Mouse (Mus musculus) heart, adult 2 months (tissue): ENCODE results near the gene Ubc. TPM values are rescaled to one million over a fixed set of nuclear protein-coding genes. Genes with fewer than 3 reads are reported as not detected.
"Not testable (repeated sequence)": the region's sequence is repeated elsewhere in the genome, so short reads cannot be mapped to it uniquely, and the experiment has no call there.

Source experiments
- DNase-seq, 2 experiments: peaks; one replicate each; pipeline ENCODE4 v3.0.0; 2021
- H3K27ac ChIP-seq: fragments of 200-600 bp; 2 replicates; pipeline ENCODE4 v1.8.1; 2022
- H3K27me3 ChIP-seq: fragments of 200-500 bp; 2 replicates; pipeline ENCODE4 v1.6.1; 2012; ENCODE audit warnings: mild to moderate bottlenecking, low read length, inconsistent platforms, mixed read lengths; ENCODE audit not compliant: control insufficient read depth, insufficient read depth
- H3K36me3 ChIP-seq: fragments of 200-500 bp; 2 replicates; pipeline ENCODE4 v1.6.1; 2012; ENCODE audit warnings: low read length, inconsistent platforms; ENCODE audit not compliant: control insufficient read depth, insufficient read depth
- H3K4me1 ChIP-seq: fragments of 200-500 bp; 2 replicates; pipeline ENCODE4 v1.6.1; 2011; ENCODE audit warnings: low read length; ENCODE audit not compliant: control insufficient read depth, insufficient read depth
- H3K4me3 ChIP-seq: fragments of 200-600 bp; 2 replicates; pipeline ENCODE4 v1.8.1; 2022
- H3K79me2 ChIP-seq: fragments of 200-500 bp; replicated peaks from 2 replicates; pipeline ENCODE4 v1.6.1; 2012; ENCODE audit warnings: mild to moderate bottlenecking, inconsistent platforms, low read length, moderate library complexity, mixed read lengths; ENCODE audit not compliant: control insufficient read depth, insufficient read depth
- H3K9ac ChIP-seq: fragments of 200-500 bp; 2 replicates; pipeline ENCODE4 v1.6.1; 2012; ENCODE audit warnings: low read depth, mild to moderate bottlenecking, control low read depth, inconsistent platforms, low read length, mixed read lengths
- CTCF ChIP-seq: fragments of 200-600 bp; IDR thresholded peaks from 2 replicates; pipeline ENCODE4 v1.8.1; 2022; ENCODE audit warnings: antibody characterized with exemption, mild to moderate bottlenecking, moderate library complexity
- EP300 ChIP-seq: fragments of 200-500 bp; IDR thresholded peaks from 2 replicates; pipeline ENCODE4 v1.6.1; 2011; ENCODE audit warnings: low read depth, low read length, control low read depth; ENCODE audit not compliant: insufficient read depth
- POLR2A ChIP-seq: fragments of 200-500 bp; IDR thresholded peaks from 2 replicates; pipeline ENCODE4 v1.6.1; 2011; ENCODE audit warnings: mild to moderate bottlenecking, low read depth, low read length, control low read depth; ENCODE audit not compliant: insufficient read depth
- WGBS: fragments of 180-500 bp; shearing (Covaris S2); methylation state at CpG from one replicate; pipeline ENCODE4 v1.1.7; 2018; 5-methylcytosine and 5-hydroxymethylcytosine counted together
- intact Hi-C: fragments of 180-260 bp; cut with DNase I; formaldehyde crosslinking; loops from one replicate; pipeline ENCODE4 v1.15.1; 2025
- polyA plus RNA-seq: library from polyadenylated mRNA; depleted of rRNA; stranded (reverse); fragments of >200 nt; gene quantifications from 2 replicates; pipeline ENCODE4 v1.2.3, GENCODE M21; 2012
- total RNA-seq, 2 experiments: library from RNA; stranded (reverse); gene quantifications; 2 replicates each; pipeline ENCODE4 v1.2.3; 2021

Ubc gene
- total and polyA plus RNA-seq, 3 experiments = 664 to 1,473 (median 894) TPM

DNA sequence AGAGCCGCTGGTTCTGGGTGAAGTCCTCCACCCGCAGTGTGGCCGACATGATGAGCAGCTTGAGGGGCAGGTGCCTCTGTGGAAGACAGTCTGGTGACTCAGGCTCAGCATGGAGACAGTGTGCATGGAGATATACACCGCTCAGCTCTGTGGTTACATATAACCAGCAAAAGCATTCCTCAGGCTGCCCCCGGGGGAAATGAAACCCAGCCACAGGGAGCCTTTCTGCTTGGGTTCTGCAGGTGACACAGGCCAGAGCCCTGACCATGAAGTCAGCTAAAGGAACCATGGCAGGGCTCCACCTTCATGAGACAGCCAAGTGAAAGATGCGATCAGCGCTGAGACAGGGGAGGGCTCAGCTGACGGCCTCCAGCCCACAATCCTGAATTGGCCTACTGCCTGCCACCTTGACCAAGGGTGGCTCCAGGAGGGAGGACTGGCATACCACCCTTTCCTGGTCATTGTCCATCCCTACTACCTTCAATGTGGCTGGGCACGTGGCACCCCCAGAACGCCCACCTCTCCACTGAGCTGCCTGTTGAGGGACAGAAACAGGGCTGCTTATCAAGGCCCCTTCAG is 35.8 kb upstream of the Ubc start:
- no peaks in the 10 kb centered on the region for H3K79me2 ChIP-seq
- no peak for TF ChIP-seq POLR2A
- no peak for TF ChIP-seq CTCF
- no peak for TF ChIP-seq EP300
- H3K27me3 ChIP-seq = no peaks in the 10 kb centered on the region
- 80% methylated on average over 10 of the region's 10 CpGs for WGBS
- no peak overlapping the region for H3K9ac ChIP-seq
- no peak overlapping the region for H3K4me3 ChIP-seq
- peak overlapping the region; percentile 54 for H3K27ac ChIP-seq
- DNase-seq = peak in 1 of 2 experiments; percentile 31
- intact Hi-C loops = no loop called here
- H3K36me3 ChIP-seq = no peaks in the 10 kb centered on the region
- H3K4me1 ChIP-seq = no peaks in the 10 kb centered on the region

DNA sequence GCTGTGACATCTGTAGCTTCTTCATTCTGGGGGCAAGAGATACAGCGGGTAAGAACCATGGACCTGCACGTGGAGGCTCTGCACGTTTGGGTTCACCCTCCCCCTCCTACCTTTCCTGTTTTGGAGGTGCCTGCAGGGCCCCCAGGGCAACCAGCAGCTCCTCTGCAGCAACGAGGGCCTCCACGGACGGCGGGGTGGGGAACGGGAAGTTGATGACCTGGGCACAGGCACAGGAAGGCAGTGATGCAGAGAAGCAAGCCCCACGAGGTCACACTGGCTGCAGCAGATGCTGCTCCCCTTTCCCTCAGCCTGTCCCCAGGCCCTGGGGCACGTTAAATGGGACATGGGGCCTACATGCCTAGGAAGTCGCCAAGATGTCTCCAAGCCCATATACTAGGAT is 29.1 kb upstream of the Ubc start:
- no peak for DNase-seq
- Histone ChIP-seq H3K4me1 (no peaks in the 10 kb centered on the region), H3K27ac (no peak overlapping the region), H3K4me3 (no peak overlapping the region), H3K27me3 (no peaks in the 10 kb centered on the region), H3K9ac (no peak overlapping the region), H3K36me3 (no peaks in the 10 kb centered on the region), H3K79me2 (no peaks in the 10 kb centered on the region)
- 73% methylated on average over 11 of the region's 11 CpGs for WGBS
- no peak for TF ChIP-seq EP300
- no peak for TF ChIP-seq CTCF
- no peak for TF ChIP-seq POLR2A
- intact Hi-C loops = no loop called here

DNA sequence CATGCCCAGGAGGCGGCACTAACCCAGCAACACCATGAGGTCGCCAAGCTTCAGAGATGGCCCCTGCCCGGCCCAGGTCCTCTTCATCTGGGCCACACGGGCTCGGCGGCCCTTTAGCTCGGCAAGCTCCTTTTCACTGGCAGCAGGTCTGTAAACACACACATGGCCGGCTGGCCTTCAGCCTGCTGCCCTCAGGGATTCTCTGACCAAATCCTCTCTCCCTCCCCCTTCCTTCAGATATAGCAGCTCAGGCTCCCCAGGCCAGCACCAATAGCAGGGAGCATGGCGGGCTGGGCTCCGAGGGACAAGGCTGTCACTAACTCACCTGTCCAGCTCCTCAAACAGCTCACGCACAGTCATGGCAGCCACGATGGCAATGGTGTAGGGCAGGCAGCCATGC is 28.6 kb upstream of the Ubc start:
- no peak for TF ChIP-seq EP300
- TF ChIP-seq POLR2A = no peak
- TF ChIP-seq CTCF = no peak
- Histone ChIP-seq H3K4me1 (no peaks in the 10 kb centered on the region), H3K4me3 (no peak overlapping the region), H3K9ac (no peak overlapping the region), H3K27ac (no peak overlapping the region), H3K36me3 (no peaks in the 10 kb centered on the region), H3K79me2 (no peaks in the 10 kb centered on the region), H3K27me3 (no peaks in the 10 kb centered on the region)
- DNase-seq = no peak
- 91% methylated on average over 12 of the region's 12 CpGs for WGBS
- intact Hi-C loops = no loop called here

DNA sequence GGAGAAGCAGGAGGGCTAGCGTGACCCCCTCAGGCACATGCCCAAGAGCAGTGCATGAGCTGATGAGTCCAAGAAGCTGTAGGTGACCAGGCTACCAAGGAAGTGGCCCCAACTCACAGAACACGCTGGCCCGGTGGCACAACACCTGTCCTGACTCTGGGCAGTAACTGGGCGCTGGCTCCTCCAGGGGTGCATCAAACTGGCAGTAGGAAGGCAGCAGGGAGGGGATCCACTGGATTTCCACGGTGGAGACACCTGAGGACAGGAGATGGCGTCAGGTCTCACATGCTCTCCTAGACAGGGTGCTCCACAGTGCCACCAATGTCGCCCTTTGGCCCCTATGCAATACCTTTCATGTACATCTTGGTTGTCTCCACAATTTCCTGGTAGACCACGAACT is 26.2 kb upstream of the Ubc start:
- H3K9ac ChIP-seq = no peak overlapping the region
- H3K36me3 ChIP-seq = no peaks in the 10 kb centered on the region
- no peaks in the 10 kb centered on the region for H3K27me3 ChIP-seq
- H3K27ac ChIP-seq = no peak overlapping the region
- DNase-seq = no peak
- intact Hi-C loops = no loop called here
- H3K79me2 ChIP-seq = no peaks in the 10 kb centered on the region
- no peak overlapping the region for H3K4me3 ChIP-seq
- H3K4me1 ChIP-seq = no peaks in the 10 kb centered on the region
- TF ChIP-seq POLR2A = no peak
- no peak for TF ChIP-seq EP300
- TF ChIP-seq CTCF = no peak
- WGBS = 96% methylated on average over 8 of the region's 8 CpGs

DNA sequence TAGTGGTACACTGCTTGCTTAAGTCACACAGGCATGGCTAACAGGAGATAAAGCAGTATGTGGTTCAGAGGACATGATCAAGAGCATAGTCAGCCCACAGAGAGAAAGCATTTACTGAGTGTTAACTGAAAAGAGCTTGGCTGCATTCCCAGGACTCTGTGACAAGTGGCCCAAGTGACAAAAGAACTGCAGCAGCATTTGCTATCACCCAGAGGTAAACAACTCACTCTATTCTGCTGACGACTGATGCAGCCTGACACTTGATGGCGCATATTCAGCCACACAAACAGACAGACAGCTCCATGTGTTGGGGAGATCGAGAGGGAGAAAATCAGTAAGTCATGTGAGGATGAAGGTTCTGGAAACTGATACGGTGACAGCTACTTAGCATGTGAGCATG is 23.8 kb upstream of the Ubc start:
- no peak for DNase-seq
- H3K27ac ChIP-seq = peak overlapping the region; percentile 54
- intact Hi-C loops = loop anchor here (5.0 kb wide), 1 partner anchor 49 kb away; no protein-coding TSS in a partner anchor
- no peaks in the 10 kb centered on the region for H3K79me2 ChIP-seq
- H3K27me3 ChIP-seq = no peaks in the 10 kb centered on the region
- 0 out of 2 replicates have a peak, but pooled peaks have one; percentile 2 for TF ChIP-seq CTCF
- TF ChIP-seq EP300 = 0 out of 2 replicates have a peak, but pooled peaks have one; percentile 16
- TF ChIP-seq POLR2A = no peak
- no peaks in the 10 kb centered on the region for H3K4me1 ChIP-seq
- no peak overlapping the region for H3K4me3 ChIP-seq
- H3K36me3 ChIP-seq = no peaks in the 10 kb centered on the region
- WGBS = 49% methylated on average over 4 of the region's 4 CpGs
- no peak overlapping the region for H3K9ac ChIP-seq

DNA sequence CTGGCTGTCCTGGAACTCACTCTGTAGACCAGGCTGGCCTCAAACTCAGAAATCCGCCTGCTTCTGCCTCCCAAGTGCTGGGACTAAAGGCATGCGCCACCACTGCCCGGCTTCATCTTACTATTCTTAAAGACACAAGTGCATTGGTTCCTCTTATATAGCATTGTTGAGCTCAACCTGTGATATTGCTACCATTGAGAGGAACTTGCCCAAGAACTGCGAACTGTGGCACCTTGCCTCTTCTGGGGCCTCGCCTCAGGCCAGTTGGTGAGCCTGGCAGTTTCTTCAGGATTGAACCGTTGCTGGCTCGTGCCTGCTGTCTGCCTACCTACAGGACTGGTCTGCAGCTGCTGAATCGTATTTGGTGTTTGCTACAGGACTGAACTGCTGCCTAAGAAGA is 22.5 kb upstream of the Ubc start:
- not testable (repeated sequence) for H3K4me3 ChIP-seq, H3K27ac ChIP-seq, H3K36me3 ChIP-seq, H3K9ac ChIP-seq, H3K4me1 ChIP-seq, H3K27me3 ChIP-seq, H3K79me2 ChIP-seq, DNase-seq
- intact Hi-C loops = loop anchor here (5.0 kb wide), 1 partner anchor 50 kb away; no protein-coding TSS in a partner anchor
- 87% methylated on average over 8 of the region's 8 CpGs for WGBS
